Mouse (Mus musculus) frontal cortex, postnatal 10 days (tissue): ENCODE measurements around the gene Amotl1.
"Not testable (repeated sequence)": the region's sequence is repeated elsewhere in the genome, so short reads cannot be mapped to it uniquely, and the experiment has no call there.

Source experiments
- DNase-seq, 2 experiments: peaks; one replicate each; pipeline ENCODE4 v3.0.0; 2022; ENCODE audit warnings: low spot score in 2 of 2, mixed read lengths in 1 of 2

Gene Amotl1

DNA sequence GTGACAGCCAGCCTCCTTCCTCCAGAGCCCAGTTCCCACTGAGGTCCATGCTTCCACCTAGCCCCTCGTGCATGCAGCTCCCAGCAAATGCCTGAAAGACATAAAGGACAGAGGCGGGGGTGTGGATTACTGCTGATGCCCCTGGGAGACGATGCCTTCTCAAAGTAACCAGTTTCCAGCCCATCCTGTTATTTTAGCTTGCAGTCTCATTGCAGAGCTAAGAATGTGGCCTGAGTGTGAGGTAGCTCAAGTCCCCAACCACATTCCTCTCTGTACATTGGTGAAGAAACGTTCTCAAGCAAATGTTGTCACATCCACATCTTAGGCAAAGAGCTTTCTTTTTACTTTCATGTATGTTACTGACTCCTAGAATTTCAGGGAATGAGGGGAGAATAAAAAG, at the start of gene Amotl1:
Amotl1 (minus strand) TSS at position 101 of the 400 bp plus-strand sequence.
- DNase-seq: no peak

DNA sequence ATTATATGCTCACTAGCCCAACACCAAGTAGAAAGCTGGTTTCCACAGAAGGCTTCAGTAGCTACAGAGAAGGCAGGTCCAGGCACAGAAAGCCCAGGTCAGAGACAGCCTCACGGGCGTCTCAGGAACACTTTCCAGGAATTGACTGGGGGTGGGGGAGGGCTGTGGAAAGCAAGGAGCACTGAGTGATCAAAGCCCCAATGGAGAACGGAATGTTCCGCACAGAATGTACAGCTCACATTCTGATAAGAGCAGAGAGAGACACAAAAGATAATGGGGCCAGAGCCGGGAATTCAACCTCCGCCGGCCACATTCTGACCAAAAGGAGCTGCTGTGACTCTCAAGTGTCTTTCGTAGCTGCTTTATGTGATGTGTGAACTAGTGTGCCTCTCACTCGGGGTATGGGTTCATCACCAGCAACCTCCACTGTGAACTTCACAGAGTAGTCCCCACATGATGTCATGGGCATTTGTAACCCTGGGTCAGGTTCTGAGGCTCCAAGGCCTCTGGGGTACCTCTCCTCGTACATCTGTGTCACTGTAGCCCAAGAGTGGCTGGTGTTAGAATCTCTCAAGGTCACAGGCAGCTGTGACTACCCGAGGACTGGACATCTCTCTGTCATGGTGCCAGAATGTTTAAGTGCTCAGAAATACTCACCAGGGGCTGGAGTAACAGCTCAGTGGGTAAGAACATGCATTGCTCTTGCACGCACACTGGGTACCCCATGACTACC, 44.7 kb upstream of the Amotl1 start:
- DNase-seq: no peak

DNA sequence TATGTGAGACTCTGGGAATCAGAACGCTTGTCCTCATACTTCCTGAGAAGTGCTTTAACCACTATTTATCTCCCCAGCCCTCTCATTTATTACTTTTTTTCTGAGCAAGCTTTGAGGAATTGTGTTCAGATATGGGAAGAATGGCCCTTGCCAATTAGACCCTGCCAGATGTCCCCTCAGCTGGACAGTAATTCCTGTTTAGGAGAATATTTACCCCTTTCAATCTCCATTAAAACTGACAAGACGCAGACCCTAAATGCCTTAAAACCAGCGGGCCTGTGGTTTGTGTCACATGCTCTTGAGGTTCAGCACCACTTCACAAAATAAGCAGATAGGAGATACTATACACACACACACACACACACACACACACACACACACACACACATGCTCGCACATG, 39.5 kb upstream of the Amotl1 start:
- DNase-seq: no peak

DNA sequence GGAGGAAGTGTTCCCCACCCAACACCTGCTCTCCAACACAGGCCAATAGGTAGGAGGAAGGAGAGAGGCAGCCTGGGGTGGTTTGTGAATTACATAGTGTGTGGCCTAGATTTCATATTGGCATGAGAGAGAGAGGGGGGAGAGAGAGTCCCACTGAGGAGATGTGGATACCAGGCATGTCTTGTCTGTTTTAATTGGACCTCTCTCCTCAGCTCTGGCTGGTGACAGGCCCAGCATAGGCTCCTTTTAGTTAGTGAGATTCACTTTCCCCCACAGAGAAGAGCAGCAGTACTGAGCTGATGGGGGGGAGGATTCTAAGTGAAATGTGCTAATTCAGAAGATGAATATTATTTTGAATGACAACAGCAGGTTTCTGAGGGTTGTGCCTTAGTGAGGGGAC, 37.9 kb upstream of the Amotl1 start:
- DNase-seq: no peak

DNA sequence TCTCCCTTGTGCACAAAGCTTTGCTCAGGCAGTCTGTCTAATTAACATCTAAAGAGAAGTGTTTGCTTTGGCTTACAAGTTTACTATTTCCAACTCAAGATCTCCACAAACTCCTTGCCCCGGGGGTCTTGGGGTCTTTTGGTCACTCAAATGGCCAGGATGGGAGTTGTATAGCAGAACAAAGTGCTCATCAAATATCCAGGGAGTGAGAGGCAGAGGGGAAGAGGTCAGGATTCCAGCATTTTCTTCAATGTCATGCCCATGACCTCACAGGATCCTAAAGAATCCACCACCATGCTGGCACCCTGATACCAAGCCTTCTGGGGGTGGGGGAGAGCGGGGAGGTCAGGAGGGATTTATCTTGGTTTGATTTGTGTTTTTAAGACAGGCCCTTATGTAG, 35.7 kb upstream of the Amotl1 start:
- no peak for DNase-seq

DNA sequence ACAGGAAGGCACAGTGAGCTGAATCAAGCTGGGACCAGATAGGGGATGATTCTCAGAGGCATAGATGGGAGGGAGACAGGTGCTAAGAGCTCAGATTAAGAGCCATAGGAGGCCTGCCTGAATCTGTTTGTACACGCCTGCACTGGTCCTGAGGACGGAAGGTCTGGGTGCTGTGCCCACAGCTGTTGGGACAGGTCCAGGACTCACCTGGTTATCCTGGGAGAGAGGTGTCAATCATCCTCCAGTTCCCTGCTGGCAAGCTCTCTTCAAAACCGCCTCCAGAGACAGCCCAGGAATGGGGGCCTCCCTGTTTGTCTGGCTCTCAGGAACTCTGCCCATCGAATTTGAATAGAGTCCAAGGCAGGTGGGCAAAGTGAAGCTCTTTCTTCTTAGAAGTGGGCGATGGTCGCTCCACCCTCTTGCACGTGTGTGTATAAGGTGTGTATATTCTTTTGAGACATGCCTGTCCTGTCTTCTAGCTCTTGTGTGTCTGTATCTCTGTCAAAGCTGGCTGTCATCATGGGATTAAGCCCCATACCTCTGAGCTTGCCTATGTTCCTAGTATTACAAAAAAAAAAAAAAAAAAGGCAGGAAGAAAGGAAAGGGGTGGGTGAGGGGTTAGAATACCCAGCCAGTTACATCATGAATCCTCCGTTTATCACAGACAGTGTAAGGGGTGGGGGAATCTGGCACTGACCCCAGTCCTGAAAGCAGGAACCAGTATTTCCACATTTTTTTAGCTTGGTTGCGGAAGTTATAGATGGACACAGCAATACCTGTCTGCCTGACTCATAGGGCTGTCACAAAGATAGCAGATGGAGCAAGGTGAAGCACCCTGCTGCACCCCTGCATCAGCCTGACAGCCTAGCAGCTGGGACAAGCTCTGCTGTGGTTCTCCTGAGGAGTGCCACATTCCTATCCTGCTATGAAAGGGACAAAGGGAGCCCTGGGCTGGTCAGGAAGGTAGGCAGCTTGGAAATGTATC, 31.1 kb upstream of the Amotl1 start:
- no peak for DNase-seq

DNA sequence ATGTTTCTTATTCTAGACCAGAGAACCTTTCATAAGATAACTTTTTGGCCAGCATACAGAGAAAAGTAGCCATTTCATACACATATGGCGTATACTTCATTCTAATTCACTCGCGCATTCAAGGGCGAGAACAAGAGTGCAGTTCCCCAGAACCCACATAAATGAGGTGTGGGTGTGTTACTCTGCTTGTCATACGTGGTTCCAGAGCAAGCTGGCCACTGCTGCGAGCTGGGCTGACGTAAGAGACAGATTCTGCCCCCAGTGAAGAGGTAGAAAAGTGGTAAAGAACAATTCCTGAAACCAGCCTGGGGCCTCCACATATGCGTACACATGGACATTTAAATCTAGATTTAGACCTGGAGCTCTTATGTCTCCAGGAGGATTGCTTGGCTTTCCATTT, 29.6 kb upstream of the Amotl1 start:
- DNase-seq: no peak

DNA sequence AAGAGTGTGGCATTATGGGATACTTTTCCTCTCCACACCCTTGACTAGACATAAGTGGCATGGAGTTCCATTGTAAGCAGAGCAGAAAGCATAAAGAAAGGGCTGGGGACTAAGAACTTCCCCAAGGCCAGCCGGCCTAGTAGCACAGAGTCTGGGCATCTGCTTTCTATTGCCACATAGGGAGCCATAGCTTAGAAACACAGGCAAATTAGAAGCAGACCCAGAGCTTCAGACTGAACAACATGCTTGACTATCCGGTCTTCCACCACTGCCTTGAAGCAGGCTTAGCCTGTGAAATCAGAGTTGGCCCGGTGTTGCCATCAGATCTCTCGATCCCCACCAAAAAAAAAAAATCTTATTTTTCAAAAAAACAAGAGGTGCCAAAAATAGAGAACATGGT, 28.3 kb upstream of the Amotl1 start:
- no peak for DNase-seq

DNA sequence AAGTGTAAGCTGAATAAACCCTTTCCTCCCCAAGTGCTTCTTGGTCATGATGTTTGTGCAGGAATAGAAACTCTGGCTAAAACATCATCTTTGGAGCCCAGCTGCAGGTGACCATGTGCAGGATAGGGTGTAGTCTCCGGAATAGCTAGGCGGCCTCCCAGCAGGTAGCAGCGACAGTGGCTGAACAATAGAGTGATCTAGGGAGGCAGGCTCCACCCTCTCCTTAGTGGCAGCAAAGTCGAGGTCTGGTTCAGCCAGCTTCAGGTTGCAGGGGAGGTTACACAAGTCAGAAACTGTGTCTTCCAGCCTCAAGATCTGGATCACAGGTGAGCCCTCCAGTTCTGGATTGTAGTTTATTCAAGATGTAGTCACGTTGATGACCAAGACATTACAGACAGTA, 27.1 kb upstream of the Amotl1 start:
- DNase-seq: not testable (repeated sequence)

DNA sequence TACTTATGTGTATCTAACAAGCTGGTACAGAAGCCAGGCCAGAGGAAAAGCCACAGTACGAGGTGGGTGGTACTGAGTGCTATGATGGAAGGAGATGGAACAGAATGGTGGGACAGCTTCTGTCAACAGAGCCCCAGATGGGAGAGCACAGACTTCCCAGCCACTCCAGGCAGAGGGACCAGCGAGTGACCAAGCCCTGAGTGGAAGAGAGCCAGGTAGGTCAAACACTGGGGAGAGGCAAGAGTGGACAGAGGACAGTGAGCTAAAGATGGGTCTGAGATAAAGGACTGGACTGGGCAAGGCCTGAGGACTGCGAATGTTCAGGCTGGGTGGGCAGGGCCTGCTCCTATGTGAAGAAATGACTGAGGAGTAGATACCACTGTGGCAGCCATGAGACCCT, 23.5 kb upstream of the Amotl1 start:
- DNase-seq: no peak

DNA sequence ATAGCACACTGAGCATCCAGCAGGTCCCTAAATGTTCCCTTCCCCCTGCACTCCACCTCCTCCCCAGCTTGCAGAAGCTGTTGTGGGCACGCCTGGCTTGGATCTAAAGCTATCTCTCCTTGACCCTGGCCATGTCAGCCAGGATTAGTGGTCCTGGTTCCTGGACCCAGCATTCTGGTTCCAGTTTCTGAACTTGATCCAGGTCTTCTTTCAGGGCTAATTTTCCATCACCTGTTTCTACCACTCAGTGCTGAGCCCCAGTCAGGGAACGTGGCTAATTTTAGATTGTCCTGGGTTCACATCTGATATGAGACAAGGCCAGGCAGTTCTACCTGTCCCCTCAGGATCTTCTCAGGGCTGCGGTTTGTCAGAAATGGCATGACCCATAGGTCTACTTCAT, 21.2 kb upstream of the Amotl1 start:
- DNase-seq: no peak

DNA sequence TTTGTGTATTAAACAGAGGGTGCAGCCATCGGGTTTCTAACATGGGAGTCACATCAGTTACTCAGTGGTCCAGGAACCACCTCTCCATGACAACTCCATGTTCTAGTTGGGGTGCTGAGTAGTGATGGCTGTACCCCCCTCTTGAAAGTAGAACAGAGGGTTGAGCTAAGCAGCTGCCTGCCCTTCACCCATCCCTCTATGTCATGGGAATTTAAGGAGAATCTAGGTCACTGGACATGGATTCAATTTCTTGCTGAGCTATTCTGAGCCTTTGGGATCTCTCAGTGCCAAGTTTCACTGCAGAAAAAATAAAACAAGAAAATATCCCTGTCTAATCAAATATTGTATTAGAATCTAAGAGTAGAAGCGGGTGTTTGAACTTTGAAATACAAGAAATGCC, 18.7 kb upstream of the Amotl1 start:
- no peak for DNase-seq

DNA sequence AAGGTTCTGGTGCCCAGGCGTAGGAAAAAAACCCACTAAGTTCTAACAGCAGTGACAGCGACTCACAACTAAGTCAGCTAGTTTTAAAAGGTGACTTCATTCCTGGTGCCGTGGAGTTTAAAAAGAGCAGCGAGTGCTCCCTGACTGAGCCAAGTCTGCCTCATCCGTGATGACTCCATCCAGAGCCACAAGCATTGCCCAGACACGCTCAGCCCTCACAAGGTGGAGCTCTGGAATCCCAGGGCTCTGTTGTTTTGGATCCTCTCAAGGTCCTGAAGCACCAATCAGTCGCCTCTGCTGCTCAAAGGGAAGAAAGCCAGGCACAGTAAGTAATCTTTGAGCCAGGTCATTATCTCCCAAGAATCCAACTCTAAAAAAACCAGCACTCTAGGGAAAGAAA, 18.0 kb upstream of the Amotl1 start:
- no peak for DNase-seq

DNA sequence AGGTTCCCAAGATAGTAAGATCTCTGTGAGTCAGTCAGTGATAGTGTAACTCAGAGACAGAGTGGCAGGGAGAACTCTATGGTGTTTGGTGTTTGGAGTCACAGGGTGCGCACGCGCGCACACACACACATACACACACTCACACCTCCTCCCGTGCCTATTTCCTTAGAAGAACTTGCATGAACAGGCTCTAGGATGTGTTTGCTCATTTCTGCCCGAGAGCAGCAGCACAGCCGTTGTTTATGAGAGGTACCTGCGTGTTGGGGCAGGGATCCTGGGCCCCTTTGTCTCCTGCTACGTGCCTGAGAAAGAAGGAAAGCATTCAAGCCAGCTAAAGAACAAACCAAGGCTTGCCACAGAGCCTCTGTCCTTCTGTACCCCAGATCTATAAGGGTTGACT, 17.3 kb upstream of the Amotl1 start:
- DNase-seq: no peak

DNA sequence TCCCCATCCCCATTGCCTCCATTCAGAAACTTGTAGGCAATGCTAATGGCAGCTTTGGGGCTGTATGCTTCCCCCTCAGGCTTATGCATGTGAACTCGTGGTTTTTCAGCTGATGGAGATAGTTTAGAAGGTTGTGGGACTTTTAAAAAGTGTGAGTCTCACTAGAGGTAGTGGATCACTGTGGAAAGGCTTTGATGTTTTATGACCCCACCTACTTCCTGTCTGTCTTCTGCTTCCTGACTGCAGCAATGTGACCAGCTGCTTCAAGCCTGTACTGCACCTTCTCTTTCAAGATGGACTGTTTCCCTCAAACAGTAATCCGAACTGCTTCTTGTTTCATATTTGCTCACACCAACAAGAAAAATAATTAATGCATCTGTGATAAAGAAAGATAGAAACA, 13.1 kb upstream of the Amotl1 start:
- no peak for DNase-seq

DNA sequence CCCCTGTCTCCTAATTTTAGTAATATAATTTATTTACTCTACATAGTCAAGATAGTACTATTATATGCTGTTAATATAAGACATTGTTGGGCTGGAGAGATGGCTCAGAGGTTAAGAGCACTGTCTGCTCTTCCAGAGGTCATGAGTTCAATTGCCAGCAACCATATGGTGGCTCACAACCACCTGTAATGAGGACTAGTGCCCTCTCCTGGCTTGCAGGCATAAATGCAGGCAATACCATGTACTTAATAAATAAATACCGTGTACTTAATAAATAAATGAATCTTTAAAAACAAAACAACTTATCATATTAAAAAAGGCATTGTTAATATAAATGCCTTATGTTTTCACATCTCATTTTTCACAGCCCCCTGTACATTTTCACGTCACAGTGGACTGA, 9.2 kb upstream of the Amotl1 start:
- no peak for DNase-seq

DNA sequence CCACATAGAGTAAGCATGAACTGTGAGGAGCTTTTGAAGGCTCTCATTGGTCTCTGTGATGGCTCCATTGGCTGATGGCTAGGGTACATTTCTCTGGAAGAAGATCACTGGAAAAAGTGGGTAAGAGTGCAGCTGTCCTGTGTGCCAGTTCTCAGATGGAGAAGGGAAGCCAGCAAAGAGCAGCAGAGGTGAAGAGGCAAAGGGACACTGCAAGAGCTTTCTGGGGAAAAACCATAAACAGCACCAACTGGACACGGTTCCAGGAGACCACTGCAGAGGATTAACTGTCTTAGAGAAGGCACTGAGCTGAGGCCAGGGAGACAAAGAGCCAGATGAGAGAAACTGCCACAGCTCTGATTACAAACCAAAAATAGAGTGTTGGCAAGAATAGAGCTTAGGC, 7.9 kb upstream of the Amotl1 start:
- no peak for DNase-seq

DNA sequence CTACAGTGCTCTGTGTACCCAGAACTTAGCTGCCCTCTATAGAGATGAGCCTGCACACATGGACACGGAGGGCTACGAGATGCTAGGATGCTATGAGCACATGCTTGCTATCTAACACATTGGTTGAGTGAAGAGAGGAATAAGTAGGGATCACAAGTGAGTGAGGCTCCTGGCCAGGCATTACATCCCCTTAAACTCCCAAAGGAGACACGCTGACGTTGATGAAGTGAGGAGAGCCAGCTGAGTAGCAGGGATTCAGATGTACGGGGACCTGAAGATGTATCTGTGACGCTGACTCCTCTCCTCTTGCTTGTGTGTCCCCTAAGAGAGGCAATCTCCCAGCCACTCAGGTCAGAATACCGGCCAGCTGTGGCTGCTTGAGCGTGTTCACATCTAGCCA, 3.0 kb upstream of the Amotl1 start:
- DNase-seq: no peak

DNA sequence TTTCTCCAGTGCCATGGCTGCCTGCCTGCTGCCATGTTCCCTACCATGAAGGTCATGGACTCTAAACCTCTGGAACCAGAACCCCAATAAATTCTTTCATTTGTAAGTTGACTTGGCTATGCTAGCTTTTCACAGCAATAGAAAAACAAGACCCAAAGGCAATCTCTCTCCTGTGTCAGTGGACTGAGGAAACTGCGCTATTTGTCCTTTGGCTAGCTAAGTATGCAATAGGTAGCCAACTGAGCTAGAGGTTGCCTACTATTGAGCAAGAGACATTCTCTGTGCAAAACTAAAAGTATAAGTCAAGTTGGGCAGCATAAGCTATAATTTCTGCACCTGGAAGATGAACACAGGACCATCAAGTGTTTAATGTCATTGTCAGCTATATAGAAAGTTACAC, 1.8 kb upstream of the Amotl1 start:
- DNase-seq: no peak

DNA sequence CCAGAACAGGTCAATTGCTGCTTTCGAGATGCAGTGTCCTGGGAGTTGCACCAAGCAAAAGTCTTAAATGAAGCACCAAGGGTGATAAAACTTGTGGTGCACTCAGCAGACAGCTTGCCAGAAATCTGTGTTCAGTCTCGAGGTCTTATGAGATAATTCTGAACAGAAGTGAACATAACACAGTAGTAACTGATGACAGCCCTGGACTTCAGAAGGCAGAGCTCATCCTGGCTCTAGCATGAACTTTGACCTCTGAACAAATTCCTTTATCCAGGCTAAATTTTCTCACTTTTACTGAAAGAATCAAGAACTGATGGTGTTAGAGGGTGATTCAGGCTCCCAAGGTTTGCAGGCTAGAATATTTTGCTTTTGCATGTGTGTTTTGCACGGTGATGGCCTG, 1.2 kb upstream of the Amotl1 start:
- no peak for DNase-seq

DNA sequence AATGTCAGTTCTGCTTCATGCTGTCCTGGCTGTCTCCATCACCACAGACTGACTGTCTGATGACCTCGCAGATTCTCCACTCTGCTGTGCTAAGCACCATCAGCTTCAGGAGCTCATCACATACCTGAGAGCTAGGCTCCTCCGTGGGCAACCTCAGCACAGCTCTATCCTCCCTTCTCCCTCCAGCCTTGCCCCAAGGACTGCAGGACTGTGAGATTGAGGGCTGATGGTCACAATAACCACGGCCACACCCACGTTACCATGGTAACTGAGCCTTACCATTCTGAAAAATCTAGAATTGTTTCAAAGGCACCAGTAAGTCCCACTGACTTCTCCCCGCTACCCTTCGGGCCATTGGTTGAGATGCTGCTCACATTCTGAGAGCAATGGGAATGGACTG, 1.5 kb downstream of the Amotl1 start:
- no peak for DNase-seq

DNA sequence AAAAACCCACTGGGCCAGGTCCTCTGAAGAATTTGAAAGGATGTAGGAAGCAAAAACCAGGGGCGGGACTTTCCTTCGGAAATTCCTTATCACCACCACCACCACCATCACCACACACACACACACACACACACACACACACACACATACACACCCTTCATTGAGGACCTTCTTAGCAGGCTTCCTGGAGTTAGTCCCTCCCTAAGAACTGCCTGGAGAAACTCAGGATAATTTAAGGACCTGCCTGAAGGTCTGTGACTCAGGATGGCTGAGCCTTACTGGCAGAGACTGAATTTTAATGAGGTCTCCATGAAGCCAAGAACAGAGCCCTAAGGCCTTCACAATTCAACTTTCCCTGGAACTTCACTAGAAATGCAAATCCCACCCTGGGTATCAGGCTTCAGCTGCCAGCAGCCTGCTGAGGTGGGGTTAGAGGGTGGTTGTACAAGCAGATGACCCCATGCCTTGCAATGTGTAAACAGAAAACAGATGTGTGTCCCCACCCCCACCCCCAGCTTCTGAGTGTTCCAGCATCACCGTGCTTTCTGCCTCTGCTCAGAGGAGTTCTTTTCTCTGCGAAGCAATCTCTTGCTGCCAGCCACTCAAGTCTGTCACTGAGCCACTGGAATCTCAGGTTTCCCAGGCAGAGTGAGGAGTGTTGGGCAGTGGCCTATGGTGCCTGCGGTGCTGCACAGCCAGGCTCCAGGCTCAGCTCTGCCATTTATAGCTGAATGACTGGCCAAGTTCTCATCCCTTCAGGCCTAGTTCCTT, 2.4 kb downstream of the Amotl1 start:
- no peak for DNase-seq
